Mouse (Mus musculus): ENCODE measurements around the gene Nr2c2.

Gene Nr2c2

GRCm38 (mm10) chr6:92126861-92127468 is 35.8 kb downstream of the Nr2c2 start:
- no peak for DNase-seq (ENCODE audit: low spot score)

GRCm38 (mm10) chr6:92131456-92131855 is 40.3 kb downstream of the Nr2c2 start:
- DNase-seq (ENCODE audit: low spot score): no peak

GRCm38 (mm10) chr6:92132021-92132911 is 41.1 kb downstream of the Nr2c2 start:
- DNase-seq (ENCODE audit: low spot score): no peak

GRCm38 (mm10) chr6:92133617-92134016 is 42.4 kb downstream of the Nr2c2 start:
- DNase-seq (ENCODE audit: low spot score): no peak

GRCm38 (mm10) chr6:92136356-92136755 is 45.2 kb downstream of the Nr2c2 start:
- DNase-seq (ENCODE audit: low spot score): no peak

GRCm38 (mm10) chr6:92145881-92146280 is 54.7 kb downstream of the Nr2c2 start:
- DNase-seq (ENCODE audit: low spot score): no peak

- no peak for DNase-seq (ENCODE audit: low spot score)
Observed at GRCm38 (mm10) chr6:92153774-92154173, 62.6 kb downstream of the Nr2c2 start.

- DNase-seq (ENCODE audit: low spot score): no peak
Observed at GRCm38 (mm10) chr6:92158801-92159200, 67.6 kb downstream of the Nr2c2 start.

- peak; percentile 29 for DNase-seq (ENCODE audit: low spot score)
Observed at GRCm38 (mm10) chr6:92162724-92163123, 71.5 kb downstream of the Nr2c2 start.

GRCm38 (mm10) chr6:92176450-92176849 is 85.3 kb downstream of the Nr2c2 start:
- no peak for DNase-seq (ENCODE audit: low spot score)

- DNase-seq (ENCODE audit: low spot score): peak; percentile 58
Observed at GRCm38 (mm10) chr6:92183621-92184131, 92.5 kb downstream of the Nr2c2 start, which contains the start of gene Mrps25. Mrps25 (minus strand) TSS chr6:92184033.

GRCm38 (mm10) chr6:92184178-92184577 is 93.0 kb downstream of the Nr2c2 start:
- no peak for DNase-seq (ENCODE audit: low spot score)

GRCm38 (mm10) chr6:92199414-92199813 is 108.2 kb downstream of the Nr2c2 start:
- no peak for DNase-seq (ENCODE audit: low spot score)

- no peak for DNase-seq (ENCODE audit: low spot score)
Observed at GRCm38 (mm10) chr6:92214055-92214772, 123.0 kb downstream of the Nr2c2 start.

GRCm38 (mm10) chr6:92214773-92215449 is 123.7 kb downstream of the Nr2c2 start, which contains the start of gene Rbsn:
Rbsn (minus strand) TSS chr6:92214925.
- DNase-seq (ENCODE audit: low spot score): peak; percentile 93

GRCm38 (mm10) chr6:92219445-92219844 is 128.3 kb downstream of the Nr2c2 start:
- DNase-seq (ENCODE audit: low spot score): peak; percentile 7

GRCm38 (mm10) chr6:92221604-92222003 is 130.4 kb downstream of the Nr2c2 start:
- no peak for DNase-seq (ENCODE audit: low spot score)

GRCm38 (mm10) chr6:92222021-92222420 is 130.8 kb downstream of the Nr2c2 start:
- no peak for DNase-seq (ENCODE audit: low spot score)

All from lung, postnatal 25 days (tissue).